Comparison of ENCODE assay signal across 8 mouse cellular contexts in genomic region chr15:98969372-98970101, GRCm38 (mm10). TPM values are rescaled to one million over a fixed set of nuclear protein-coding genes. Genes with fewer than 3 reads are reported as not detected.
A peak's percentile ranks its signal among the peaks of the same experiment; 100 is the strongest.
DNase-seq lines count a peak whose midpoint lies in the region; ATAC-seq lines count a peak whose summit lies in the region.

No protein-coding gene starts in this region.

- peaks cover 24% of the 10 kb centered on the region for H3K4me1 ChIP-seq in heart, embryonic 15.5 days (replicated peaks)
- H3K4me1 ChIP-seq in midbrain, embryonic 14.5 days (ENCODE audit: control insufficient read depth, insufficient read depth, low read length): peaks cover 42% of the 10 kb centered on the region

- no peak for DNase-seq in heart, adult 9 months (ENCODE audit: low spot score in 2 of 2)
- peak; percentile 77 for DNase-seq in NIH3T3 (ENCODE audit: low read depth)
- DNase-seq in midbrain, embryonic 14.5 days: peak; percentile 67
- DNase-seq in ovary, postnatal 14 days (ENCODE audit: low spot score): no peak
- DNase-seq in cerebellum, adult 8-10 months: no peak
- no peak for DNase-seq in gastrocnemius, postnatal 25 days

- H3K27me3 ChIP-seq in heart, embryonic 15.5 days: no peaks in the 10 kb centered on the region
- H3K27me3 ChIP-seq in midbrain, embryonic 14.5 days (ENCODE audit: control insufficient read depth, insufficient read depth, low read length): no peaks in the 10 kb centered on the region

- H3K27ac ChIP-seq in heart, embryonic 15.5 days: peak overlapping the region; percentile 31; the same call in 1 of the 2 replicates
- H3K27ac ChIP-seq in midbrain, embryonic 14.5 days (replicated peaks; ENCODE audit: low read depth, low read length): peak overlapping the region; percentile 98

- H3K4me3 ChIP-seq in heart, embryonic 15.5 days: no peak overlapping the region
- H3K4me3 ChIP-seq in midbrain, embryonic 14.5 days (replicated peaks; ENCODE audit: low read depth, low read length): peak overlapping the region; percentile 14; the same call in 1 of the 2 replicates

- H3K36me3 ChIP-seq in heart, embryonic 15.5 days: no peaks in the 10 kb centered on the region
- no peaks in the 10 kb centered on the region for H3K36me3 ChIP-seq in midbrain, embryonic 14.5 days (ENCODE audit: control insufficient read depth, insufficient read depth, low read length)

- H3K4me2 ChIP-seq in heart, embryonic 15.5 days: peak overlapping the region; percentile 32
- H3K4me2 ChIP-seq in midbrain, embryonic 14.5 days (ENCODE audit: low read length): peak overlapping the region; percentile 61

- H3K9me3 ChIP-seq in heart, embryonic 15.5 days (replicated peaks): no peaks in the 10 kb centered on the region
- no peaks in the 10 kb centered on the region for H3K9me3 ChIP-seq in midbrain, embryonic 14.5 days (ENCODE audit: control insufficient read depth, low read length)

- ATAC-seq in heart, embryonic 15.5 days (replicated peaks; ENCODE audit: insufficient number of reproducible peaks, insufficient read depth, low FRiP score, low read depth): no peak
- 0 out of 2 replicates have a peak, but pooled peaks have one; percentile 20 for ATAC-seq in granulocyte monocyte progenitor cell, adult 5-6 weeks (replicated peaks; ENCODE audit: poor library complexity, severe bottlenecking)
- no peak for ATAC-seq in midbrain, embryonic 14.5 days (ENCODE audit: low FRiP score, low TSS enrichment)

- 27% methylated on average over 16 of the region's 16 CpGs for WGBS in heart, embryonic 15.5 days
- 1% methylated on average over 16 of the region's 16 CpGs for WGBS in midbrain, embryonic 14.5 days

- no peak overlapping the region for H3K9ac ChIP-seq in heart, embryonic 15.5 days
- peak overlapping the region; percentile 50 for H3K9ac ChIP-seq in midbrain, embryonic 14.5 days (replicated peaks; ENCODE audit: low read length)

RNA-seq across cellular contexts. Expression of gene Tuba1a, which starts 16.0 kb away (rescaled TPM):
- 719 and 906 TPM in 2 replicates for polyA plus RNA-seq in heart, embryonic 15.5 days (2015; fragmentation: Nextera tagmentation; extraction: Ambion mirVana)
- total RNA-seq in granulocyte monocyte progenitor cell, adult 5-6 weeks (2014; fragmentation: Nextera tagmentation): 21.3 and 34.8 TPM in 2 replicates
- 19.6 and 24.6 TPM in 2 replicates for total RNA-seq in granulocyte monocyte progenitor cell, adult 5-6 weeks (2017)
- polyA plus RNA-seq in midbrain, embryonic 14.5 days (2014; fragmentation: Nextera tagmentation; extraction: Ambion mirVana): 17,220 and 18,751 TPM in 2 replicates
- 10 to 100 TPM; 43.5 to 52.6 TPM for total RNA-seq in gastrocnemius, postnatal 25 days (2021)

RNA-seq across cellular contexts. Expression of gene Gm49450, which starts 16.2 kb away (rescaled TPM):
- polyA plus RNA-seq in heart, embryonic 15.5 days (2015; fragmentation: Nextera tagmentation; extraction: Ambion mirVana): not detected in 2 replicates
- not detected in 2 replicates for total RNA-seq in granulocyte monocyte progenitor cell, adult 5-6 weeks (2014; fragmentation: Nextera tagmentation)
- total RNA-seq in granulocyte monocyte progenitor cell, adult 5-6 weeks (2017): not detected in 2 replicates
- polyA plus RNA-seq in midbrain, embryonic 14.5 days (2014; fragmentation: Nextera tagmentation; extraction: Ambion mirVana): not detected in 2 replicates
- not detected for total RNA-seq in gastrocnemius, postnatal 25 days (2021)

RNA-seq across cellular contexts. Expression of gene Tuba1b, which starts 35.2 kb away (rescaled TPM):
- 1,310 and 1,493 TPM in 2 replicates for polyA plus RNA-seq in heart, embryonic 15.5 days (2015; fragmentation: Nextera tagmentation; extraction: Ambion mirVana)
- 2,030 and 2,397 TPM in 2 replicates for total RNA-seq in granulocyte monocyte progenitor cell, adult 5-6 weeks (2014; fragmentation: Nextera tagmentation)
- total RNA-seq in granulocyte monocyte progenitor cell, adult 5-6 weeks (2017): 964 and 1,039 TPM in 2 replicates
- polyA plus RNA-seq in midbrain, embryonic 14.5 days (2014; fragmentation: Nextera tagmentation; extraction: Ambion mirVana): 1,095 and 1,120 TPM in 2 replicates
- total RNA-seq in gastrocnemius, postnatal 25 days (2021): 10 to 100 TPM; 36.4 to 44.5 TPM

RNA-seq across cellular contexts. Expression of gene Lmbr1l, which starts 51.5 kb away (rescaled TPM):
- 10.7 and 13.7 TPM in 2 replicates for polyA plus RNA-seq in heart, embryonic 15.5 days (2015; fragmentation: Nextera tagmentation; extraction: Ambion mirVana)
- total RNA-seq in granulocyte monocyte progenitor cell, adult 5-6 weeks (2014; fragmentation: Nextera tagmentation): 3.5 and 8.5 TPM in 2 replicates
- total RNA-seq in granulocyte monocyte progenitor cell, adult 5-6 weeks (2017): 7.7 and 11.9 TPM in 2 replicates
- 11.2 and 19.4 TPM in 2 replicates for polyA plus RNA-seq in midbrain, embryonic 14.5 days (2014; fragmentation: Nextera tagmentation; extraction: Ambion mirVana)
- 1 to 10 TPM; 6.1 to 6.6 TPM for total RNA-seq in gastrocnemius, postnatal 25 days (2021)

Comparison
In these comparisons a context has a peak if more than half of its experiments do, and no peak if none do; other contexts are left out.
1. DNase-seq: peak in NIH3T3 (single experiment) and midbrain, embryonic 14.5 days (single experiment); none in heart, adult 9 months (0 of 2), ovary, postnatal 14 days (single experiment), cerebellum, adult 8-10 months (single experiment) and gastrocnemius, postnatal 25 days (single experiment).
2. RNA of gene Tuba1b, which starts 35.2 kb away (total RNA-seq): 964 to 2,397 TPM in granulocyte monocyte progenitor cell, adult 5-6 weeks; 36.4 to 44.5 TPM in gastrocnemius, postnatal 25 days; every median in the first group is over 10 times any median in the second.